Comparison of ENCODE assay signal across 8 mouse cellular contexts in the genomic region with DNA sequence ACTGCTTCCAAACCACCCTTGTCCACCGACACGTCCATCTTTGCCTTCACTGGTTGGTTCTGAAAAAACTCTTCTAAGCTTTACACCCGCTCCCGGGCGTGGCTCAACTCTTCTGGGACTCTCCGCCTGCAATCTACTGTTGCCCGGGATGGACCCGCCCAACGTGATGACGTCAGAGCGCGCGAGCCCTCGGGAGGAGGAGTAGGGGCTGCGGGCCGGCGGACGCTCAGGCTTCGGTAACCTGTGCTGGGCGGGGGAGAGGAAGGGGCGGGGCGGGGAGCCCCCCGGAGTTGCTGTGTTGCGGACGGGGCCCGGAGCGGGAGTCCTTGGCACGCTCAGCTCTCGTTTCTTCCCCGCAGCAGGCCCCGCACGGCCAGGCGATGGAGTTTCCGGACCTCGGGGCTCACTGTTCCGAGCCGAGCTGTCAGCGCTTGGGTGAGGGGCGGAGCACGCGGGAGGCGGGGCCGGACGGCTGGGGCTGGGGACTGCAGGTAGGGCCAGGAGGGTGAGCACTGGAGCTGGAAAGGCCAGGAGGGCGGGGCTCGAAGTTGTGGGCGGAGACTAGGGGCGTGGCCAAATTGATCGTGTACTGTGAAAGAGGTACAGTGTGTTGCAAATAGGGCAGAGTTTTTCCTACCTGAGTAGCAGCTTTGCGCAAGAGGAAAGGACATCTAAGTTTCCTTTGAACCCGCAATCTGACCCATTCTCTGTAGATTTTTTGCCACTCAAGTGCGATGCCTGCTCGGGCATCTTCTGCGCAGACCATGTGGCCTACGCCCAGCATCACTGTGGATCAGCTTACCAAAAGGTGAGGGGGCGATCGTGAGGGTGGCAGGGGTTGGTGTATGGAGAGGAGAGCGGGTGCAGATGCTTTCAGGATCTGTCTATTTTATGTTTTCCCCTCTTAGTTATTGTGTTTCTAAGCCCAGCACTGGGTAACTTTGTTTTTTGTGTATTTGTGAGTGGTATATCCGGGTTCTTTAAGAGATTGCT. TPM values are rescaled to one million over a fixed set of nuclear protein-coding genes. Genes with fewer than 3 reads are reported as not detected.
DNase-seq lines count a peak whose midpoint lies in the region; ATAC-seq and TF ChIP-seq lines count a peak whose summit lies in the region.

A gene (plus strand): TSS at position 175 of the 993 bp plus-strand sequence.

- H3K36me3 ChIP-seq in embryonic facial prominence, embryonic 15.5 days: peaks cover 35% of the 10 kb centered on the region
- H3K36me3 ChIP-seq in limb, embryonic 14.5 days (ENCODE audit: control insufficient read depth, insufficient read depth, low read length): peaks cover 35% of the 10 kb centered on the region
- H3K36me3 ChIP-seq in midbrain, postnatal 0 days (ENCODE audit: insufficient read depth, low read length): peaks cover 30% of the 10 kb centered on the region

- TF ChIP-seq POLR2A in bone marrow, adult 2 months (IDR thresholded peaks at IDR 0.05; ENCODE audit: borderline replicate concordance, control insufficient read depth, low read depth, low read length): peak; percentile 71; the same call in 1 of the 2 replicates
- TF ChIP-seq POLR2A in limb, embryonic 14.5 days (IDR thresholded peaks at IDR 0.05; ENCODE audit: borderline replicate concordance, extremely low read depth, insufficient read depth, insufficient read length): peak; percentile 54; the same call in 1 of the 2 replicates

- H3K9ac ChIP-seq in embryonic facial prominence, embryonic 15.5 days: peak within 1 kb of the TSS; percentile 51
- H3K9ac ChIP-seq in limb, embryonic 14.5 days (ENCODE audit: low read depth, low read length, severe bottlenecking): peak within 1 kb of the TSS; percentile 56
- peak within 1 kb of the TSS; percentile 66 for H3K9ac ChIP-seq in midbrain, postnatal 0 days (replicated peaks; ENCODE audit: low read length, poor library complexity, severe bottlenecking)

- H3K9me3 ChIP-seq in embryonic facial prominence, embryonic 15.5 days (replicated peaks): no peaks in the 10 kb centered on the region
- H3K9me3 ChIP-seq in limb, embryonic 14.5 days (ENCODE audit: control insufficient read depth, low read length): no peaks in the 10 kb centered on the region
- no peaks in the 10 kb centered on the region for H3K9me3 ChIP-seq in midbrain, postnatal 0 days (ENCODE audit: low read length)

- peak within 1 kb of the TSS; percentile 71 for H3K4me2 ChIP-seq in embryonic facial prominence, embryonic 15.5 days (replicated peaks)
- H3K4me2 ChIP-seq in limb, embryonic 14.5 days (replicated peaks; ENCODE audit: low read depth, low read length, severe bottlenecking): peak within 1 kb of the TSS; percentile 56
- peak within 1 kb of the TSS; percentile 58 for H3K4me2 ChIP-seq in midbrain, postnatal 0 days (ENCODE audit: low read depth, low read length, poor library complexity, severe bottlenecking)

- H3K4me1 ChIP-seq in bone marrow, adult 2 months (ENCODE audit: control insufficient read depth, insufficient read depth, low read length): peaks cover 1% of the 10 kb centered on the region; the same call in 1 of the 2 replicates
- H3K4me1 ChIP-seq in embryonic facial prominence, embryonic 15.5 days: peaks cover 14% of the 10 kb centered on the region
- peaks cover 10% of the 10 kb centered on the region for H3K4me1 ChIP-seq in limb, embryonic 14.5 days (ENCODE audit: control insufficient read depth, insufficient read depth, low read length)
- H3K4me1 ChIP-seq in midbrain, postnatal 0 days (ENCODE audit: insufficient read depth, low read length): 0 out of 2 replicates have a peak, but pooled peaks cover 2% of the 10 kb centered on the region

- peak; percentile 97 for DNase-seq in 416B (ENCODE audit: low read depth)
- peak; percentile 96 for DNase-seq in heart, adult 8-10 months (ENCODE audit: low spot score)
- peak; percentile 99 for DNase-seq in kidney, adult 9 months
- peak; percentile 95 for DNase-seq in limb, embryonic 14.5 days (ENCODE audit: low spot score)
- DNase-seq in midbrain, postnatal 0 days (ENCODE audit: low spot score): peak; percentile 94
- peak; percentile 98 for DNase-seq in spleen, postnatal 14 days (ENCODE audit: low spot score in 2 of 2)

- H3K4me3 ChIP-seq in bone marrow, adult 2 months (replicated peaks; ENCODE audit: control insufficient read depth, low read depth, low read length): peak within 1 kb of the TSS; percentile 70
- H3K4me3 ChIP-seq in embryonic facial prominence, embryonic 15.5 days (replicated peaks): peak within 1 kb of the TSS; percentile 67
- H3K4me3 ChIP-seq in limb, embryonic 14.5 days (replicated peaks; ENCODE audit: low read length): peak within 1 kb of the TSS; percentile 72
- peak within 1 kb of the TSS; percentile 78 for H3K4me3 ChIP-seq in midbrain, postnatal 0 days (ENCODE audit: low read depth, low read length)

- H3K27me3 ChIP-seq in embryonic facial prominence, embryonic 15.5 days: no peaks in the 10 kb centered on the region
- H3K27me3 ChIP-seq in limb, embryonic 14.5 days (ENCODE audit: control insufficient read depth, insufficient read depth, low read length): no peaks in the 10 kb centered on the region
- H3K27me3 ChIP-seq in midbrain, postnatal 0 days (ENCODE audit: insufficient read depth, low read length): no peaks in the 10 kb centered on the region

- peak; percentile 98 for ATAC-seq in embryonic facial prominence, embryonic 15.5 days (ENCODE audit: insufficient number of reproducible peaks, low FRiP score, low TSS enrichment, low read depth)
- ATAC-seq in limb, embryonic 14.5 days (ENCODE audit: low FRiP score, low read depth): peak; percentile 98
- ATAC-seq in midbrain, postnatal 0 days (ENCODE audit: low FRiP score): peak; percentile 96

- WGBS in bone marrow, adult 2 months: 4% methylated on average over 58 of the region's 59 CpGs
- under 1% methylated on average over 59 of the region's 59 CpGs for WGBS in embryonic facial prominence, embryonic 15.5 days
- 2% methylated on average over 54 of the region's 59 CpGs for WGBS in limb, embryonic 14.5 days
- 1% methylated on average over 55 of the region's 59 CpGs for WGBS in midbrain, postnatal 0 days

- no peak for TF ChIP-seq CTCF in bone marrow, adult 2 months (IDR thresholded peaks at IDR 0.05; ENCODE audit: control insufficient read depth, insufficient read depth, low read length)
- 0 out of 2 replicates have a peak, but pooled peaks have one; percentile 5 for TF ChIP-seq CTCF in midbrain, postnatal 0 days (IDR thresholded peaks at IDR 0.05)

- H3K27ac ChIP-seq in bone marrow, adult 2 months (ENCODE audit: control insufficient read depth, insufficient read depth, low read depth, low read length, poor library complexity): peak within 1 kb of the TSS; percentile 87
- H3K27ac ChIP-seq in embryonic facial prominence, embryonic 15.5 days (replicated peaks): peak within 1 kb of the TSS; percentile 89
- H3K27ac ChIP-seq in limb, embryonic 14.5 days (replicated peaks; ENCODE audit: low read depth, low read length): peak within 1 kb of the TSS; percentile 81
- peak within 1 kb of the TSS; percentile 80 for H3K27ac ChIP-seq in midbrain, postnatal 0 days (ENCODE audit: low read depth, low read length)

RNA-seq across cellular contexts. Expression of the gene that starts here (rescaled TPM):
- polyA plus RNA-seq in bone marrow, adult 2 months (2011; ENCODE audit: insufficient read depth, insufficient read length, low replicate concordance, missing spikeins): 28.5 and 49.8 TPM in 2 replicates
- polyA plus RNA-seq in embryonic facial prominence, embryonic 15.5 days (2015; fragmentation: Nextera tagmentation; extraction: Ambion mirVana): 46.5 and 51.2 TPM in 2 replicates
- 10 to 100 TPM; 14.6 to 16.9 (median 15.7) TPM for total RNA-seq in heart, adult 8-10 months (2022)
- polyA plus RNA-seq in limb, embryonic 14.5 days (2012; rRNA removed): 53.2 and 58.5 TPM in 2 replicates
- 40.2 TPM in 2 replicates for polyA plus RNA-seq in limb, embryonic 14.5 days (2014; fragmentation: Nextera tagmentation; extraction: Ambion mirVana)
- 28.5 and 38.4 TPM in 2 replicates for total RNA-seq in midbrain, postnatal 0 days (2014; rRNA removed)
- polyA plus RNA-seq in midbrain, postnatal 0 days (2015; fragmentation: Nextera tagmentation; extraction: Ambion mirVana): 41.1 and 42.5 TPM in 2 replicates

Comparison
In these comparisons a context has a peak if more than half of its experiments do, and no peak if none do; other contexts are left out.
1. Peak in every context shown above with its lines: DNase-seq, ATAC-seq, H3K4me3 ChIP-seq and H3K27ac ChIP-seq.